Mouse (Mus musculus): ENCODE results near the gene Nicn1.
A peak's percentile ranks its signal among the peaks of the same experiment; 100 is the strongest.

- no peak for TF ChIP-seq POLR2A (IDR thresholded peaks at IDR 0.05; ENCODE audit: low read depth, low read length)
- TF ChIP-seq CTCF (conservative IDR thresholded peaks at IDR 0.05; ENCODE audit: insufficient read depth, insufficient read length, low read depth, low read length), result peak; percentile 48
These were observed 27.3 kb downstream of the Nicn1 start for GRCm38 (mm10) chr9:108317572-108317971.
